Mouse (Mus musculus) cortical plate, adult 2 months (tissue): ENCODE measurements around the gene Slc30a9. TPM values are rescaled to one million over a fixed set of nuclear protein-coding genes. Genes with fewer than 3 reads are reported as not detected.

Experiments
- H3K27ac ChIP-seq: fragments of 200-500 bp; 2 replicates; pipeline ENCODE4 v1.5.1; 2012; ENCODE audit warnings: low read length, control low read depth, inconsistent platforms; ENCODE audit not compliant: insufficient read depth
- H3K4me1 ChIP-seq: fragments of 200-500 bp; 2 replicates; pipeline ENCODE4 v1.6.1; 2011; ENCODE audit warnings: low read length; ENCODE audit not compliant: control insufficient read depth, insufficient read depth
- H3K4me3 ChIP-seq: fragments of 200-500 bp; 2 replicates; pipeline ENCODE4 v1.5.1; 2011; ENCODE audit warnings: mild to moderate bottlenecking, low read length, control low read depth; ENCODE audit not compliant: insufficient read depth
- CTCF ChIP-seq: fragments of 200-500 bp; IDR thresholded peaks from 2 replicates; pipeline ENCODE4 v1.5.1; 2011; ENCODE audit warnings: mild to moderate bottlenecking, control low read depth, low read length; ENCODE audit not compliant: insufficient read depth; ENCODE audit errors: extremely low read depth
- POLR2A ChIP-seq: fragments of 200-500 bp; IDR thresholded peaks from 2 replicates; pipeline ENCODE4 v1.6.1; 2011; ENCODE audit warnings: mild to moderate bottlenecking, low read length, control low read depth; ENCODE audit not compliant: insufficient read depth; ENCODE audit errors: extremely low read depth
- polyA plus RNA-seq: library from polyadenylated mRNA; depleted of rRNA; stranded (reverse); fragments of >200 nt; gene quantifications from 2 replicates; pipeline ENCODE4 v1.2.3, GENCODE M21; 2012

The Slc30a9 gene
- polyA plus RNA-seq, 1 experiment, result 110 TPM

DNA sequence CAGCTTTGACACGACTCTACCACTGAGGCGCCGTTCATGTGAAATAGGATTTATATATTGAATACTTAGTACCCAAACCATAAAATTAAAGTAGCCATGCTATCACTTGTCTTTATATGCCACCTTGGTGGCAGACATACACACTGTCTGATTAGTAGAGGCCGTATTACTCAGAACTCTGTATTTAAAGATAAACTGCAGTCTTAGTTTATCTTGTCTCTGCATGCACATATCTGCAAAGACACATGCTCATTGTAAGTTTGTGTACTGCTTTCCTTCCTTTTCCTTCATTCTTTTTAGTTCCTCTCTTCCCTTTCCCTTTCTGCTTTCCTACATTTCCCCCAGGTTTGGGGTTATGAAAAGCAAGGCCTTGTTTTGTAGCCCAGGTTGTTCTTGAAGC lies 26.4 kb upstream of the Slc30a9 start:
- no peaks in the 10 kb centered on the region for H3K4me1 ChIP-seq
- no peak overlapping the region for H3K4me3 ChIP-seq
- TF ChIP-seq CTCF, result no peak
- TF ChIP-seq POLR2A, result no peak
- H3K27ac ChIP-seq, result no peak overlapping the region

DNA sequence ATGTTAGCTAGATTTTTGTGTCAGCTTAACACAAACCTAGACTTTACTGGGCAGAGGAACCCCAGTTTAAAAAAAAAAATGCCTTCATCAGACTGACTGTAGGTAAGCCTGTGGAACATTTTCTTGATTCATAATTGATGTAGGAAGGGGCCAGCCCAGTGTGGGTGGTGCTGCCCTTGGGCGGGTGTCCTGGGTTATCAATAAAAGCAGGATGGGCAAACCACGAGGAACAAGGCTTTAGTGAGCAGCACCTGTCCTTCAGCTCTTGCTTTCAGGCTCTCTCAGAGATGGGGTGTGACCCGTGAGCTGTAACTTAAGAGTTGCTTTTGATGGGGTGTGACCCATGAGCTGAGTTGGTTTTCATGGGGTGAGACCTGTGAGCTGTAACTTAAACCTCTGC lies 11.7 kb upstream of the Slc30a9 start:
- Histone ChIP-seq H3K4me1 (no peaks in the 10 kb centered on the region), H3K4me3 (no peak overlapping the region), H3K27ac (no peak overlapping the region)
- TF ChIP-seq CTCF (no peak), POLR2A (no peak)

DNA sequence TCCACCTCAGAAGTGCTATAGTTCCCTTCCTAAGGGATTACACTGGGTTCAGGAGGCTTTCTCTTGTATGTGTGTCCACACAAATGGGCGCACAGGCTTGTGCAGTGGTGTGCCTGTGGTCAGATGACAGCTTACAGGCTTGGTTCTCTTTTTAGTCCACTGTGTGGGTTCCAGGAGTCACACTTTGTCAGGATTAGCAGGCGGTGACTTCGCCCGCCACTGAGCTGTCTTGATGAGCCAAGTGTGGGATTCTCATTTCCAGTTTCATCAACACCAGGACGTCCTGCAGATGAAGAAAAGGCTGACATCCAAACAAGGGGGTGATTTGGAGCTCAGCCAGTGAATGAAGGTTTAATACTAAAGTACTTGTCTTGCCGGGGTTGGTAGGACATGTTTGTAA lies 11.1 kb upstream of the Slc30a9 start:
- Histone ChIP-seq H3K4me3 (no peak overlapping the region), H3K4me1 (no peaks in the 10 kb centered on the region), H3K27ac (no peak overlapping the region)
- TF ChIP-seq POLR2A, result no peak
- no peak for TF ChIP-seq CTCF

DNA sequence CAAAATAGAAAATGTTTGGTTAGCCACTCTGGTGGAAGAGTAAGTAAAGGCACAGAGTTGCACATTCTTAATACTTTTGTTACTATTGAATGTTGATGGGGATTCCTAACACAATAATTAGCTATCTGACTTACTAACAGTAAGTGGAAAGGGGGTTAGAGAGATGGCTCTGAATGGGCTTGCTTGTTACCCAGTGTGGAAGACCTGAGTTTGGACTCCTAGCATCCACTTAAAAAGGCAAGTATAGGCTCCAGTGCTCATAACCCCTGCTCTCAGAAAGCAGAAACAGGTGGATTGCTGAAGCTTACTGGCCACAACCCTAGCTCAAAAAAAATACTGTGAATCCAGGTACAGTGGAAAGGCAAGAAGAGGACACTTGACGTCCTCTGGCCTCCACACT lies 10.6 kb upstream of the Slc30a9 start:
- Histone ChIP-seq H3K4me3 (no peak overlapping the region), H3K4me1 (no peaks in the 10 kb centered on the region), H3K27ac (no peak overlapping the region)
- TF ChIP-seq POLR2A, result no peak
- no peak for TF ChIP-seq CTCF

DNA sequence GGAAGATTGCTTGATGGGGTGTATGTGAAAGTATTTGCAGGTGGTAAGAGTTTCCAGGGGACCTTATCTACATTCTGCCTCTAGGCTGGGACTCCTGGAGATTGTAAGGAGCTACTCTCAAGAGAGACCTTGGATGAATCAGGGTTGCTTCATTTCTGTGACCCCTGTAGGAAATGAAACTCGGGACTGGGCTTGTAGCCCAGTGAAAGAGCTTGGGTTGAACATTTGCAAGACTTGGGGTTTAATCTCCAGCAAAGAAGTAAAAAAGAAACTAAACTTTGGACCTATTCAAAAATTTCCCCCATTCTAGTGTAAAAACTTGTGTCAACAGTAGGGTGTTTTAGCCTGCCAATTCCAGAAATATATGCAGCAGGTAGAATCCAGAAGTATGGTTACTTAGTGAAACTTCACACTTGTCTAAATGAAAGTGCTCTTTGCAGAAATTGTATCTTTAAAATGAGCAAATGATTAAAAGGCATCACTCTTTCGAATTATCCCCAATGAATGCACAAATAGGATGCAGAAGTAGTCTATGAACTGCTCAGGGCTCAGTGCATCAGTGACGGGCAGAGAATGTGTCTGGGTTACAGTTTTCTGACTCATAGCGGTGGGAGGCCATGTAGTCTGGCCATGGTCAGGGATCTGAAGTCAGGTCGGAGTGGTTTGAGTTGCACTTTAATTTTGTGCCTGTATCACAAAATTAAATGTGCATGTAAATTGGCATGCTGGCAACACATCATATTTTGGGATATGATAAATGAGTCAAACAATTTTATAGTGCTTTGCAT lies 9.5 kb upstream of the Slc30a9 start:
- Histone ChIP-seq H3K4me1 (no peaks in the 10 kb centered on the region), H3K27ac (no peak overlapping the region), H3K4me3 (no peak overlapping the region)
- TF ChIP-seq CTCF (no peak), POLR2A (no peak)

DNA sequence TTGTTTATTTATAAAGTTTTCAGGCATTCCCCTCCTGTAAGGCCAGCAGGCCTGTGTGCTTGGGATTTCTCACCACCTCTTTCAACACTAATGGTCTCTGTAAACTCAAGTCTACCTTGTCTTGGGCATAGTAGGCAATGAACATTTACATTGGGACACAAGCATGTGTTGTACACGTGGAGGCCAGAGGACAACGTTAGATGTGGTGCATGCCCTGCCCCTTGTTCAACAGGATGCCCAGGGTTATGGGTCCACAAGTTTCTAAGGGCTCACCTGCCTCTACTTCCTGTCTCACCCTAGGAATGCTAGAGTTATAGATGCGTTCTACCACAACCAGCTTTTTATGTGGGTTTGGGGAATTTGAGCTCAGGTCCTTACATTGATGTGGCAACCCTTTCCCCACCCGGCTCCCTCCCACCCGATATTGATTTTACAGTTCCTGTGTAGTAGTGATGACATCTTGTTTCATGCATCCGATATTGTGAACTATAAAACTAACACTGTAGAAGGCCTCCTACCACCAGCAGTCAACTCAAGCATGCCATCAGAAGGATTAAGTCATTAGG lies 6.8 kb upstream of the Slc30a9 start:
- Histone ChIP-seq H3K4me1 (no peaks in the 10 kb centered on the region), H3K27ac (no peak overlapping the region), H3K4me3 (no peak overlapping the region)
- TF ChIP-seq POLR2A (no peak), CTCF (no peak)

DNA sequence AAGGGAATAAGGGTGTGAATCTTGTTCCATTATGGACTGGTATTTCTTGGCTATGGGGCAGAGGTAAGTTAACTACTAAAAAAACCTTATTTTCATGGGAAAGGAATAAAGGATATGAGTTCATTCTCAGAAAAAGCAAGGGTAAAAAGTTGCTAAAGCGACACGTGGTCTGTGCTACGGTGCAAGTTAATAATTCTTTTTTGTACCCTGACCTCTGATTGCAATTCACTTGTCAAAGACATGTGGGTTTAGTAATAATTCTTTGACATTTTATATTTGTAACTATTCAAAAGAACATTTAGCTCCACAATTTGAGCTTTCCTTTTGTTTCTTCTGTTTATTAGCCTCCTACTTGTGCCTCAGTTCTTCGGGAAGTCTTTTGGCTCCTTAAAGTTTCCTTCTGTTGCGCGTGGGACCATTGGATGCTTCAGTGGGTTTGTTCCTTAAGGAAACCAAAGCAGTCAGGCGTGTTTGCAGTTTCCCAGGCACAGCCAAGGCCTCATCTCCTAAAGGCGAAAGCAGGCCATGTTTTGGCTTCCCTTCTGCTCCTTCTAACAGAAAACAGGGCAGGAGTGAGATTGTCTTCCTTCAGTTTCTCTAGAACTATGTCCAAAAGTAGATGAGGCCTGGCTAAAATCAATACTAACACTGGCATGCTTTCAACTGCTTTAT lies 5.7 kb upstream of the Slc30a9 start:
- no peak overlapping the region for H3K27ac ChIP-seq
- H3K4me3 ChIP-seq, result no peak overlapping the region
- H3K4me1 ChIP-seq, result no peaks in the 10 kb centered on the region
- TF ChIP-seq POLR2A, result no peak
- TF ChIP-seq CTCF, result no peak

DNA sequence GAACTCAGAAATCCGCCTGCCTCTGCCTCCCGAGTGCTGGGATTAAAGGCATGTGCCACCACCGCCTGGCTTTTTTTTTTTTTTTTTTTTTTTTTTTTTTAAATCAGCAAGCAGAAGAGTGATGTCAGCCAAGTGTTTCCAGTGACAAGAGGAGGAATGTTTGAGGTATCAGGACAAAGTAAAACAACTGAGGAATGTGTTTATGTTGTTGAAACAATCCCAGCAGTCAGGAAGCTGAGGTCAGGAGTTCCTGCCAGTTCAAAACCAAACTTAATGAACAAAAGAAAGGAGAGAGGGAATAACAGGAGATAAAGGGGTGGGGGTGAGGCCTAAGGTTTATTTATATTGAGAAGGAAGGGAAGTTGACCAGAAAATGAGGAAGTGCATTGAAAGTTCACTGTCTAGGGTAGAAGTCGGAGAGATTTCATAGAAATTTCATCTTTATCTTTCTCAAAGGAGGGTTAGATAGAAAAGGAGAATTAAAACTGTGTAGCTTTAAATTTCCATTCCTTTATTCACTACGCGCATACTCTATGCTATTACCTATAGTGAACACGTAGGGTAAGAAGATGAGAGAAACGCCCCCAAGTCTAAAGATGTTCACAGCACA lies 4.9 kb upstream of the Slc30a9 start:
- H3K4me1 ChIP-seq, result no peaks in the 10 kb centered on the region
- no peak for TF ChIP-seq CTCF
- TF ChIP-seq POLR2A, result no peak
- no peak overlapping the region for H3K27ac ChIP-seq
- H3K4me3 ChIP-seq, result no peak overlapping the region

DNA sequence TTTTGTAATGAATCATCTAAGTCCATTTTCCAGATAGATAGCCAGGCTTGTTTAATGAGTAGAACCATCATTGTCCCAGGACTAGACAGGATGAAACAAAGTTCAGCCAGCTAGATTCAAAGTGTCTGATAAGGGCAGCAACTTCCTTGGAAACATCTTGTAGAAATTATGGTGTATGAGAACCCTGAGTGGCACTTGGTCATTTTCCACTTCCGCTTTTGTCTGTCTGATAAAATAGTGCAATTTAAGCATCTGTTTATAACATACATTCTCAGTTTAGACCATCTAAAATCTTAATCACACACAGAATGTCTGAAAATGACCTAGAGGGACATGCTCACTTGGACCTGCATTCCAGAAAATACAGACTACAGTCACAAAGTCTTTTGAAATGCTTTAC lies 2.9 kb upstream of the Slc30a9 start:
- peaks cover 2% of the 10 kb centered on the region; the same call in 1 of the 2 replicates for H3K4me1 ChIP-seq
- H3K27ac ChIP-seq, result no peak overlapping the region
- TF ChIP-seq POLR2A, result no peak
- no peak for TF ChIP-seq CTCF
- H3K4me3 ChIP-seq, result no peak overlapping the region

DNA sequence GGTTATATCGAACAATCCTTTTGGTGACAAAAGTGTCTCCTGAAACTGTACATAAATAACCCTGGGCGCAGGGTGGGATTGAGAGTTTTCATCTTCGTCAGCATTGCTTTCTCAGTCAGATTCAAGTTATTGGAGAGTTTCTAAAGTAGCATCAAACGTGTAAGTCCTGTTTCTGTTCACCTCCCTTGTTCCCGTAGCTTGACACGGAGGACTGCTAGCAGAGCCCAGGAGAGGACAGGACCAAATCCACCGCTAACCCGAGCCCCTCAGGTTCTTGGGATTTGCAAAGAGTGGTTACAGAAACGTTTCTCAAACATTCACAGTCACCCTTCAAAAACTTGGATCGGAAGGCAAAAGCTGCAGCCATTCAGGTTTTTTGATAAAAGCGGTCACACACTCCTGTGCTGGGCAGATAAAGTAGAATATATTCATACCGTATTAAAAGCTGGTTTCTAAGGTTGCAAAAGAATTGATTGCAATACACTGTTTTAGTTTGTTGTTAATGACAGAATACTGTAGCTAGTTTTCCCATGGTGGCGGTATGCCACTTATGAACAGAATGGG lies 986 bp downstream of the Slc30a9 start:
- TF ChIP-seq POLR2A, result no peak
- TF ChIP-seq CTCF, result no peak
- no peak overlapping the region for H3K27ac ChIP-seq
- H3K4me1 ChIP-seq, result peaks cover 4% of the 10 kb centered on the region; the same call in 1 of the 2 replicates
- H3K4me3 ChIP-seq, result peak overlapping the region; percentile 57
